Mouse (Mus musculus): ENCODE data around the gene Oxsr1.

- TF ChIP-seq POLR2A (IDR thresholded peaks at IDR 0.05; ENCODE audit: low read depth, low read length), result no peak
- TF ChIP-seq CTCF (conservative IDR thresholded peaks at IDR 0.05; ENCODE audit: insufficient read depth, insufficient read length, low read depth, low read length), result no peak
These were observed 107.6 kb downstream of the Oxsr1 start for GRCm38 (mm10) chr9:119214601-119215000.
